Mouse (Mus musculus) telencephalon, adult 2 months (tissue): ENCODE results near the gene Usp47.
A peak's percentile ranks its signal among the peaks of the same experiment; 100 is the strongest.

Source experiments
- DNase-seq: peaks from one replicate; pipeline ENCODE4 v3.0.0-alpha.2; 2011; ENCODE audit warnings: low read depth, low spot score

Gene Usp47

DNA sequence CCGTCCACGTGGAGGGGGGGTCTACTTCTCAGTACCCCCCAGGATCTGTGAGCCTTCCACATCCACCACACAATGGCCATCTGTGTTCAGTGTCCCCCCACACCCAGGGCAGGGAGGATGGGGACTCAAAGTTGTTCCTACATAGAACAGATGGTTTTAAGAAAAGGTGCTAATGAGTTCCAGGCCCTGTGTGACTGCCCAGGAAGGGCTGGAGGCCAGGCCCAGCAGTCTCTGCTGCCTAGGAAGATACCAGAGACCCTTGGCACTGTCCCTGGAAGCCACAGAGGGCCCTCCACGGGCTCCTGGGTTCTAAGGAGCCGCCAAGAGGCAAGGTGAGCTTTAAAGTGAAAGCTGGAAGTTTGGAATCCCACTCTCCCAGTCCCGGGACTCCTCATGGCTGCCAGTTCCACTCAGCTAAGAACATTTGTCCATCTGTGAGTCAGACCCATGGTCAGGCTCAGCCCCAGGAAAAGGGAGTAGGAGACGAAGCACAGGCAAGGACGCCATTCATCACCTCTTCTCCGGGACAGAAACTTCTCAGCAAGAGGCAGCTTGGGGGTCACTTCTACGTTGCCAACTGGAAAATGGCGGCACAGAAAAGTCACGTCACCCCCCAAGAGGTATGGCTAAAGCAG lies 98.7 kb downstream of the Usp47 start:
- DNase-seq: no peak

DNA sequence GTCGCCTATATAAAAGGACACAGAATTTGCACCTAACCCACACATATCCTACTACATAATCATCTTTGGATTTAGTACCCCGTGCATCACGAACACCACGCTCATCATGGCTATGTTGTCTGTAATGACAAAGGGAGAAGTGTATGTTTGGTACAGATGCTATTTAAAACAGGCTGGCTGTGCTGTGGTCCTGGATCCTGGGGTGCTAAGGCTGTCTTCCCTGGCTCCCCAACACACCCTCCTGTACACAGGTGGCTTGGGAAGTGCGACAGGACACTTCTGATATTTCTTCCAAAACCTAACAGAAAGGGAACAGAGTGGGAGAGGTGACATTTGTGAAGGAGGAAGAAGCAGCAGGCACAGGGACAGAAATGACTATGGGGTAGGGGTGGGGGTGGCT lies 100.3 kb downstream of the Usp47 start:
- peak; percentile 92 for DNase-seq

DNA sequence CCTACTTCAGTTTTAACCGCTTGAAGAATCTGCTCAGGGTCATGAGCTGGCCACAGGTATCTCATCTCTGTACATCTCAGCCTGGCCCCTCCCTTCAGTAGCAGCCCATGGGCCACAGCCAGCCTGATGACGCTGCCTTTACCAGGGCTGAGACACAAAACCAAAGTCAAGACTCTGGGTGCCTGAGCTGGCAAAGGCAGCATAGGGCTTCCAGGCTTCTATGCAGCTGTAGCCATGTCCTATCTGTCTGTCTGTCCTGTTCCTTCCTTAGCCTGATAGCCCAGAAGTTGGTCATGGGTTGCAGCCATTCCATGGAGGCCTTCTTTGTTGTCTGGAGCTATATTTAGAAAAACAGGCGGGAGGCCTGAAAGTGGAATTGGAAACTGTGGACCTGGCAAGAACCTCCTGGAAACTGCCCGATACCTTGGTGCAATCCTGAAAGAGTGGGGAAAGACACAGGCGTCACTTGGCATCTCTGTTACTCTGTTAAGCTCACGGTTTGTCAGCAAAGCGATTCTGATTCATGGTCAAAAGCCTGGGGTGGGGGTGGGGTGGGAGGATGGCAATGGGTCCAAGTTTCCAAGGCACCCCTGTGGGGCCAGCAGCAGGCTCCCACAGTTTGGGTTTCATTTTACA lies 102.4 kb downstream of the Usp47 start:
- no peak for DNase-seq

DNA sequence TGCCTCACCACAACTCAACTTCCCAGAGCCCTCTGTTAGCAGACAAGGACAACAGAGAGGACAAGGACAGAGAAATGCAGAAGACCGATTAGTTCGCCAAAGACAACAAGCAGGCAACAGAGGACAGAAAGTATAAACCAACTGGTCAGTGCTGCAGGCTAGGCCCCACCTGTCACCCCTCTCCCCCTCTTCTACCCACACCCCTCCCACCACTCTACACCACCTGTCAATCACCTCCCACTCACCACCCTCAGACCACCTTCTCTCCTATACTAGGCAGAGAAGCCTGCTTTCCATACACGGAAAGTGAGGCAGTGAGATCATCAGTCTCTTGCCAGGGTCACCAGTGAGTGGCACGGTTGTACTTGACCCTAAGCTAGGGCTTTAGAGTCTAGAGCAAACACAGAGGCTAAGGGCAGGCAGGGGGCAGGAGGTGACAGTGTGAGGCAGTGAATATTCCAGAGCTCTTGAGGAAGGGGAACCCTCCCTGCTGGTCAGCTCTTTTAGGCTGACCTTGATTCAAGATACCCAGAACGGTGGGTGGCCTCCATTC lies 103.9 kb downstream of the Usp47 start:
- no peak for DNase-seq

DNA sequence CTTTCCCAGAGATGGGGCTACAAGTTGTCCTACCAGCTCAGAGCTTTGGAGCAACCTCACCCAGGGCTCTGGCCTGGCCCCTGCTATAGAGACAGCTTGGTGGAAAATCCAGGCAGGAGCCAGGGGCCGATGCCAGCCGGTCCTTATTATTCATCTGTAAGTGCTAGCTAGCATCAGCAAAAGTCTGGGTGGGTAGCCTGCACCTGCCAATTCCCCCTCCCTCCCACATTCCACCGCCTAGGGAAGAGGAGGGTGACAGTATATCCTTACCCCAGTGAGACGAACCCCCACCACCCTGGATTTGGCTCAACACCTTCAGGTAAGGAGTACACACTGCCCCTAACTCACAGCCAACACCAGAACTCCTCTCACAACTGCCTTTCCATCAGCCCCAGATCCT lies 104.7 kb downstream of the Usp47 start:
- DNase-seq: no peak

DNA sequence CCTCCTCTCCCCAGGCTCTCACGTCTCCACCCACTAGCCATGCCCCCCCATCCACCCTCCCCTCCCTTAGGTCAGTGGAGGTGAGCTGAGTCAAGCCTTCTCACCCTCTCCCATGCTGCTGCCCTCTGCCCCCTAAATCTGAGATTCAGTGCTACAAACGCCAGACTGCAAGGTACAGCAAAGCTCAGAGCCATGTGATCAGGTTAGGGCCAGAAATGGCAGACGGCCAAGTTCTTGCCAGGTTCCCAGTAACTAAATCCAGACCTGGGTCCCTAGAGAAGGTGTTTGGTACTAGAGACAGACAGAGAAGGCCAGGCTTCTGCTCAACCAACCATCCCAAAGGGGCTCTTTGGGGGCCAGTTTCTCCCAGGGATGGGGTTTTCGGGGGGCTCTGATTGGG lies 105.5 kb downstream of the Usp47 start:
- no peak for DNase-seq

DNA sequence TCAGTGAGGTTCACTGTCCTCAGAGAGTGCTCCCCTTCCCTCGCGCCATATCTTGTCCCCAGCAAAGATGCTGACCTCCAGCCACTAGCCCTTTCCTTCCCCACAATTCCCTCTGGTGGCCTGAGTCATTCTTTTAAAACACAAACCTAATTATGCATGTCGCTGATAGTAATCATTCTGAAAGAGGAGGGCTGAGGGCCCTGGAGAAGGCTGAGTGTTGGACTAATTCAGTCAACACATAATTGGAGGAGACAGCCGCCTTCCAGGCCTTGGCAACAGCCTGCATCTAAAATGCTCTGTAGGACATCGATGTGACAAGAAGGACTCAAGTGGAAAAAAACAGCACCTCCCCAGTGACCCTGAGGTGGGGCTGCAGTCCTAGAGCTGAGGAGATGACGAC lies 106.5 kb downstream of the Usp47 start:
- no peak for DNase-seq

DNA sequence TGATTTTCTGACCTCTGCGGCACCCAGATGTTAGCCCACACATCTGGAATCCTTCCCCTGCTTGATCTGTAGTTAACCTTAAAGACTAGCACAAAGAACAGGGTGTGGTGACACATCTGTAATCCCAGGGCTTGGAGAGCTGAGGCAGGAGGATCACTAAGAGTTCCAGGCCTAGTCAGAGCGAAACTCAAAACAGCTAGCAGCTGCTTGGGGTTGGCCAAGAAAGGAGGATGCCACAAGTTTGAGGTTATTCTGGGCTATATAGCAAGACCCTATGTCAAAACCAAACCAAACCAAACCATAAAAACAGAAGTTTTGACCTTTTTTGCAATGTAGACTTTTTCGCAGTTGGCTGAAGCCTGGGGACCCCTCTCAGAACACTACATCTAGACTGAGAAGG lies 107.4 kb downstream of the Usp47 start:
- DNase-seq: no peak

DNA sequence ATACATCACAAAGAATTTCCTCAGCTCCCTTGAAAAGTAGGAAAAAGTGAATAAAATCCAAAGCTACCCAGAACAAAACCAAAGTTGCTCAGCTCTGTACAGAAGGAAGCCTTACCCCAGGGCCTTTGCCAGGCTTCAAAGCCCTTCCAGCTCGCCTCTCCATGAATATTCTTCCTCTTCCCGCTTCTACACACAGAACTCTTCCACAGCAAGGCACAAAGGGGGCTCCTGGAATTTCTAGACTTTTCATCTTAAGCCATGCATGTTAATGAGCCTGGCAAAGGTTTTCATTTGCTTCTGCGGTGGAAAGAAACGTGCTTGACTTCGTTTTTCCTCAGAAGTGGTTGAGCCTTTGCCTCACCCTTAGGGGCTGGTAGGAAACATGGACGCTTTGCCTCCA lies 108.7 kb downstream of the Usp47 start:
- DNase-seq: no peak

DNA sequence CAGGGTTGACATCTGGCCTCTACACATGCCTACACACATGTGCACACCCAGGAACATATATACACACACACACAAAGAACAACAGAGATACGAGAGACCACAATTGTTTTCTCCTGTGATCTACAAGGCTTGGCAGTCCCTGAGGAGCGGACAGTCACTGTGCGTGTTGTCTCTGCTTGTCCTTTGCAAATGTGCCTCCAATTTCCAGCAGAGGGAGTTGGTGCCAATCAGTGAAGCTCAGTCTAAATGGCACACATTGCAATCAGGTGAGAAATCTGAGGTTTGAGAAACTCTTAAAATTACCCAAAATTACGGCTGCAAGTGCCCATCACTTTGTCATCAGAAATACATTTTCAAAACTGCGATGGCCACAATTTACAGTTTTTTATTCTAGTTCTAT lies 110.0 kb downstream of the Usp47 start:
- no peak for DNase-seq

DNA sequence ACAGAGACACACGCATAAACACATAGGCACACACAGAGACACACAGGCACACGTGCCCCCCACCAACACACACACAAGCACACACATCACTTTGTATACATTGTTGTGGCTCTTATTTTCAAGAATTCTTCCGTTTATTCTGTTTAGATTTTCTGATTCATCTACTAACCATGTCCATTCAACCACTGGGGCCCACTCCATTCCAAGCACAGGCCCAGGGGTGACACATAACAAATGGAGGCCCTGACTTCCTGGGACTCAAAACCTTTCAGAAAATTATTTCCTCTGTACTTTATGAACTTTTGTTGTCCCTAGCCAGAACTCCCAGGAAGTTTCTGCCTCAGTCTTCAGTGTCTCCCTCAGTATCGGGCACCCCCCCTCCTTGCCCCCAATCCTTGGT lies 111.9 kb downstream of the Usp47 start:
- no peak for DNase-seq

DNA sequence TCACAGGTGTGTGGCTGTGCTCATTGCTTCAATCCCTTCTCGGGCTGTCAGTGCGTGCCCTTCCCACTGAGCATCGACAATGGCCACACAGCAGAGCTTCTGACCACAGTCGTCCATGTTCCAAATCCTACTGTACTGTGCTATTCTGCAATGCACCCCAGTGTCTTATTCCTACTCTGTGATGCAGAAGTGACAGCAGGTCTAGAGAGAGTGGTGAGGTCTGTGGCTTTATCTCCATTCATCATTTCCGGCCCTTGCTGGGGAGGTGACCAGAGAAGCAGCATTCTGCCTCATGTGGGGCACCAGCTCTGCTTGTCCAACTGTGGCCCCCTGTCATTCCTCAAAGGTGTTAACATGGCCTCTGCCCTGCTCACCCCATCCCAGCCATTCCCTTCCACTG lies 113.2 kb downstream of the Usp47 start:
- DNase-seq: no peak

DNA sequence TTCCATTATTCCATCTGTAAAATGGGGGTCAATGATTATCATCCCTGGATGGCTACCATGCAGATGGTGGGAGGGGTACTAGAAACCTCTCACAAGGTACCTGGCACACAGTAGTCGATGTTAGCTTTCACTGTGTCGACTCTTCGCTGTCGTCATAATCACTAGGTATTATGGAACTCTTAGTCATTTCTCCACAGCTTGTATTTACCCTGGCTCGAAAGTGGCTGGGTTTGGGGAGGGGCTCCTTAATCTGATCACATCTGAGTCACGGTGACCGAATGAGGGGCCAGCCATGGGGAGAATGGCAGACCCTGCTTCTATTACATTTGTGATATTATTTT lies 114.8 kb downstream of the Usp47 start:
- DNase-seq: no peak

DNA sequence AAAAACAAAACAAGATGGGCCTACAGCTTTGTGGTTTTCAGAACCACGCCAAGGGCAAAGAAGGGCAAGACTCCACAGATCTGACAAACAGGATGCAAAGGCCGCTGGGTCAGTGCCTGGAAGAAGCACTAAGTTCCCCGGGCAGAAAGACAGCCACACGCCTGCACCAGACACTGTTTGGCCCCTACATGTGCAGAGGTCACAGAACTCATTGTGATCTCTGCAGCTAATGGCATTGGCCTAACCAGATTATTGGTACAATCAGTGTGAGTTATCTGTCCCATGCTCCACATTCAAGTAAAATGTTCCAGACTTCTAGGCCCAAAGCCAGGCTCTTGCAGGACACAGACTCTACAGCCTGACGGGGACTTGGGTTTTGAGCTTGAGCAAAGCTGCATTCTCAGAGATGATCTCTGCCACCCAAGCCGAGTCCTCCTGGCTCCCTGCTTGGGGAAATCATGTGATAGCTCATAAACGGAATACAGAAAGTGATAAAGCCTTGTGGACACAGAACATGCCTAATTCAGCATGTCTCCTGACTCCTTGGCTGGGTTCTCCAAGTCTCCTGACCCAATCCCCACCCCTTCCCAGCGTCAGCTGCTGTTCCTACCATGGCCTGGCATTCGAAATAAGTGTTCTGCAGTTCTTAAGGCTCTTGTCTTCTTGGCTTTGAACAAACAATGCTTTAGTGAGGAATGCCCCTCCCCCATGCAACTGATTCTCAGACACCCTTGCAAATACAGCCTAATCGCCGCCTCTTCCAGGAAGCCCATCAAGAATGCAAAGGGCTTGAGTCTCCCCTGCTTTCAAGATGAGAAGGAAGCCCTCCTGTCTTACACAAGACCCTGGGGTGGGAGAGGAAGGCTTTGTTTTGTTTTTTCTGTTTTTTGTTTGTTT lies 115.5 kb downstream of the Usp47 start:
- DNase-seq: no peak

DNA sequence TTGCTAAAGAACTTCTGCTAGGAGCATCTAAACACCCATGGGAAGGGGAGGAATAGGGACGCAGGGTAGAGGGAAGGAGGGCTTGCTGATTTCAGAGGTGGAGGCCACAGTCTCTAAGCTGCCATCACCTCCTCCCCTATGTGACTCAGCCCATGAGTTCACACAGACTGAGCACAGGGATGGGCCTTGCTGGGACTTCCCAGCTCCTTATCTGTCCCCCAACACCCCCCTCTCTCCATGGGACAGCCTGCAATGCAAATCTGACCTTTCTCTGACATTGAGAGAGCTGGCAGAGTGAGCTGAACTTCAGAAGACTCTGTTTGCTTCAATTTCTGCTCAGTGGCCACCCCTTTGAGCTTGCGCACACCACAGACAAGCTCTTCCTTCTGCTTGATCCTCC lies 117.4 kb downstream of the Usp47 start:
- DNase-seq: no peak

DNA sequence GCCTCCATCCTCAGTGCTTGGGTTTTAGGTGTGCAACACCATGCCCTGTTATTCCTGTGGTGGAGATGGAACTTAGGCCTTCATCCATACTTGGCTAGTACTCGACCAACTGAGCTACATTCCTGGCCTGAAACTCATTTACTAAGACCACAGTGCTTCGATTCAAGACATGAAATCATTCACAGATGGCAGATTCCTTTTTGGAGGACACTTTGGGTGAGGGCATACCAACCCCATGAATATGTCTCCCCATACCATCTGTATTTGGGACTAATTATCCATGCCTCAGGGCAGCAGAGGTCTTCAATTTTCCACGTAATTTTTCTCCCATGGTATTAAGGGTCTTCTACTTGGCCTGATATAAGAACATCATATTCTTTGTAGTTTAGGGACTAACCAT lies 119.3 kb downstream of the Usp47 start:
- DNase-seq: no peak

DNA sequence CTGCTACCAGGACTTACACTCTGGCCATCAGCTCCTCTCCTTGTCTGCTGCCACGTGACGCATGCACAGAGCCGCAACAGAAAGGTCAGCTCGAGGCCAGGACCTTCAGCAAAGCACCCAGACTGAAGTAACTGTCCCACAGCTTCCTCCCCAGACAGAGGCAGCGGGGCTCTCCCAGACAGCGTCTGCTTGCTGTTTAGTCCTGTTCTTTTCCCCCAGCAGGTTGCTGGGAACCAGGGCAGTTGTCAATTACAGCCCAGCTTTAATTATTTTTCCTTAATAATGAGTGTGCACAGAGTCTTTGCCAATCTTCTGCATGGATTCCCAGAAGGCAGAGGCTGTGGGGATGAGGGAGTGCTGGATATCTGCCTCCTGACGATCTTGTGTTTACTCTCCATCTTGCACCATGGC lies 119.8 kb downstream of the Usp47 start:
- no peak for DNase-seq

DNA sequence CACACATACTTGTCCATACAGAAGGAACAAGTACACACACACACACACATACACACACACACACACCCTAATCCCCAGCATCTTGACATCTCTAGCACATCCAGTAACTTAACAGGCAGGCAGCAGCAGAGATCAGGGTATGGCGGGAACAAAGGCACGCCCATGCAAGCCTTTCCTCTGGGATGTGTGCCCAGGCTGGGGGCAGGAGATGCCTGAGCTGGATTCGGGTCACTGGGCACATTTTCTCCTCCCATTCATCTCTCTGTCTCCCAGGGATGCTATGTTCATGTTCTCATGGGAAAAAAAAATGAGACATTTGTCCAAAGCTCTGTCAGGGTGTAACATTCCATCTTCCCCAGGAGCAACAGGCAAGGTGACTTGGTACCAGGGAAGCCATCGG lies 120.7 kb downstream of the Usp47 start:
- no peak for DNase-seq

DNA sequence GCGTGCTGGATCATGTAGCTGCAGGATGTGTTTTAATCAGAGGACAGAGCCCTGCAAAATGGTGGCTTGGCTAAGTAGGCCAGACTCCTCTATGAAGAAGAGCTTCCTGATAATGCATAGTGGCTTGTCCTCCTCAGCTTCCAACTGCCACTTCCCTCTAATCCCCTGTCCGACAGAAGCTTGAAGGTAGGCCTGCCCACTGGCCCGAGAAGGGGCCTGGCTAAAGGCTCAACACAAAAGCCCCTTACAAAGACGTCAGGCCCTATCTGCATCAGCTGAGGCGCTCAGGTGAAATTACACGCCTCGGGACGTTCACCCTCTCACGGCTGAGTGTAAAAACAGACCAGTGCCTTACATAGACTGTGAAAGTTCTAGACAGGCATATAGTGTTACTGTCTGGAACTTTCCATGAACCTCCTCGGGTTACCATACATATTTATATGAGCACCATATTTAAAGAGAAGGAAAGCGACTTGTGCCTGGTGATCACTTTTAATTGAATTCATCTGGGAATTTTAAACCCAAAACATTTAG lies 121.4 kb downstream of the Usp47 start:
- DNase-seq: no peak

DNA sequence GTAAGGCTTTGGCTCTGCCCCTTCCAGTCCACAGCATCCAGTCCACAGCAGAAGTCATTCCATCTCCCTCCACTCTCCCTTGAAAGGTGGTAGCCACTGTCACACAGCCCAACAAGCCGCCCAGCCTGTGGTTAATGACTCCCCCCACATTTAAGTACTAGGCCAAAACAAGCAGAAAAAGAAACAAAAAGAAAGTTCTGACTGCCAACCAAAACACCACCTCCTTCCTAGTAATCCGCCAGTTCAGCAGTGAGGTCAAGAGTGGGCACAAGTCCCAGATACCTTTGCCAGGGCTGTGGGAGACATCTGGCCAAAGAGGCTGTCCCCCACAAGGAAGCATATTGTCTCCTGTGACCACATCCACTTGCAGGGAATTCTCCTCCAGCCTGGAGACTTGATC lies 124.7 kb downstream of the Usp47 start:
- no peak for DNase-seq

DNA sequence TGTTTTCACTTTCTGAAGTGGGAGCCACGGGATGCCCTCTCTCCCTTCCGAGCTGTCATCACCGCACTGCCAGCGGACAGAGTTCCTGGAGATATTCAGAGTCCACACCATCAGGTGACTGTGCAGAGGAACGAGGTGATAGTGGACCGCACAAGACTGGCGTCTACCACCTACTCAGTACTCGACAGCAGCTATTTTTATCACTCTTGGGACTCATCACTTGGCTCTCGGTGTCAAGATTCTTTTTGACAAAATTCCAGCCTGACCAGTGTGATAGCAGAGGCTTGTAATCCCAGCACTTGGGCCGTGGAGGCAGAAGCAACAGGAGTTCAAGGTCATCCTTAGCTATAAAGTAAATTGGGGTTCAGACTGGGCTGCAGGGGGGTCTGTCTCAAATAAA lies 125.8 kb downstream of the Usp47 start:
- no peak for DNase-seq

DNA sequence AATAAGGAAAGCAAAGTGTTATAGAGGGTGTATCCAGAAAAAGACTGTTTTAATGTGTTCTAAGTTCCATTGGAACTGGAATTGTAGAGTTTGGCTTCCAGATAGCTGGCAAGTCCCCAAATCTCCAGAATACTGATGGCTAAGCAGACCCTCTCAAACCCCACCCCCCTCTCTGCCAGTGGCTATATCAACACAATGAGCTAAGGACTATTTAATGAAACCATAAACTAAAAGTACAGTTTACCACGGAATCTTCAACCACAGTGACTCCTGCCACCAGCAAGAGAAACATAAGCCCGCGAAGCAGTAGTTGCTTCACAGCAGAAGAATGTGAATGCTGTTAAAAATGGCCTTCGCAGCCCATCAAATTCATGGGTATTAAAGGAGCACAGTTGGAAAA lies 131.1 kb downstream of the Usp47 start:
- DNase-seq: no peak
